Mouse (Mus musculus) stomach, postnatal 0 days (tissue): Measurements from ENCODE around the gene Tenm2.

Source experiments
- CTCF ChIP-seq: IDR thresholded peaks from 2 replicates; pipeline ENCODE4 v1.5.1; 2016; ENCODE audit warnings: antibody characterized with exemption, low read depth, mild to moderate bottlenecking, moderate library complexity
- EP300 ChIP-seq: optimal IDR thresholded peaks from 2 replicates; pipeline ENCODE3; 2016; ENCODE audit warnings: antibody characterized with exemption

- TF ChIP-seq EP300 (no peak), CTCF (no peak)
Measured at GRCm38 (mm10) chr11:36893061-36893460, 342.7 kb downstream of the Tenm2 start.
